Mouse (Mus musculus): ENCODE measurements around the gene Tmem140.

DNA sequence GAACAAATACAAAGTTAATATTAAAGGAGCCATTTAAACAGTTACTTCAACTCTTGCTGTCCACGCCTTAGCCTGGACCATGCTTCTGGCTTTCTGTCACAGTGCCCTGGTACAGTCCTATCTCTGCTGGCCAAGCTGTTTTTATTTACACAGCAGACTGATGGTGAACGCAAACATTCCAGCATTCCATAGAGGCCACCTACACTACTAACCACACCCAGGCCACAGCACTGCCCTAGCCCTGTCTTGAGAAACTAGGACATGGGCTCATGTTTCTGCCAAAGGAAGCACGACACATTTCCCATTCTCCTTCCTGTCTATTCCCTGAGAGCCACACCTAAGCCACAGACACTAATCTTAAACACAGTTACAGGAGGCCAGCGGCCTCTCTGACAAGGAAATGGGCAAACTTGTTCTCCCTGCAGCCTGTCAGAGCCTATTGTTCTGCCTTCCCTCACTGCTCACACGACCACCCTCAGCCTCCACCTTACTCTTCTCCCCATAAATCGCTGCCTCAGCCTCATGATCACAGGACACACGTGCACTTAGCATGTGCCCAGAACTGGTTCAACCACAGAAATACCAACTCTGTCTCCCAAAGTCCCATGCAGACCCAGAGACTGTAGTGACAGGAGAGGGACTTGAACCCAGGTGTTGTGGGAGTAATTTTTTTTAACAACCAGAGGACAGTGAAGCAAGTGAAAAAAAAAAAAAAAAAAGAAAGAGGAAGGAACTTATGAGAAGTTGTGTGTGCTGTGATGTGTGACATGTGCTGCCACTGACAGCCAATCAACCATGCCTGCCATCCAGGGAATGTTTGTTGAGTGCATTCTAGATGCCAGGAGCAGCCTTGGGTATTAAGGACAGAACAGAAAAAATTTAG, 3.0 kb downstream of the Tmem140 start:
- TF ChIP-seq CTCF (IDR thresholded peaks at IDR 0.05) (no peak), EP300 (IDR thresholded peaks at IDR 0.05; ENCODE audit: insufficient read depth, low read depth, low read length) (peak; percentile 98), POLR2A (IDR thresholded peaks at IDR 0.05; ENCODE audit: insufficient read depth, low read depth, low read length) (peak; percentile 69)
